Mouse (Mus musculus) gastrocnemius, postnatal 14 days (tissue): ENCODE measurements around the gene Golt1a. TPM values are rescaled to one million over a fixed set of nuclear protein-coding genes. Genes with fewer than 3 reads are reported as not detected.
"Not testable (repeated sequence)": the region's sequence is repeated elsewhere in the genome, so short reads cannot be mapped to it uniquely, and the experiment has no call there.

Experiments
- DNase-seq: peaks from one replicate; pipeline ENCODE4 v3.0.0; 2021; ENCODE audit warnings: mixed read lengths
- intact Hi-C: fragments of 180-260 bp; cut with DNase I; formaldehyde crosslinking; loops from one replicate; pipeline ENCODE4 v1.15.1; 2025; ENCODE audit warnings: low total_unique reads
- total RNA-seq, 2 experiments: library from RNA; stranded (reverse); gene quantifications; 2 replicates each; pipeline ENCODE4 v1.2.3; 2021

Gene Golt1a
- total RNA-seq, 2 experiments from 2014 or later: not detected

DNA sequence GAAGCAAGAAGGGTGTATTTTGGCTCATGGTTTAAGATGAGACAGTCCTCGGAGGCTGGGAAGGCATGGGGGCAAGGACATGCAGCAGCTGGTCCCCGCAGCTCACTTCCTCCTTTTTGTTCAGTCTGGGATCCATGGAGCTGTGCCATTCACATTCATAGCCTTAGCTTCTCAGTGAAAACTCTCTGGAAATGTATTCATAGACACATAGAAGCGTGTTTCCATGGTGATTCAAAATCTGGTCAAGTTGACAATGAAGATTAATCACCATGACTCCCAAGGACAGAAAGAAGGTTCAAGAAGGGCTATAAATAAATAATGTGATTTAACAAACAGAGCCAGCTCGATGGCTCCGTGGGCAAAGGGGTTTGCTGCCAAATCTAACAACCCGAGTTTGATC is 24.3 kb downstream of the Golt1a start:
- intact Hi-C loops: no loop called here
- DNase-seq: no peak

DNA sequence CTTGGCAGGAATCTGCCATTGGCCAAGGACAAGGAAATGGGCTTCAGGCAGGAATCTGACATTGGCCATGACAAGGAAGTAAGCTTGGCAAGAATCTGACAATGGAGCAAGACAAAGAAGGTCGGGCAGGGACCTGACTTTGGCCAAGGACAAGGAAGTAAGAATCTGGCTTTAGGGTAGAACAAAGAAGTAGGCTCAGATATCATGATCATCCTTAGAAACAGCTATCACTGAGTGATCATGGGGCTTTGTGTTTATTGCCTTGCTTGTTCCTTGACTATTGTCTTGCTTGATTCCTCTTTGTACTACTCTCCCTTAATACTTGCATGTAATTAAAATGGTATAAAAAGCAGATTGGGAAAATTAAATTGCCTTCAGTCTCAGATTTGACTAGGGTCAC is 30.8 kb downstream of the Golt1a start:
- DNase-seq, intact Hi-C loops: not testable (repeated sequence)

DNA sequence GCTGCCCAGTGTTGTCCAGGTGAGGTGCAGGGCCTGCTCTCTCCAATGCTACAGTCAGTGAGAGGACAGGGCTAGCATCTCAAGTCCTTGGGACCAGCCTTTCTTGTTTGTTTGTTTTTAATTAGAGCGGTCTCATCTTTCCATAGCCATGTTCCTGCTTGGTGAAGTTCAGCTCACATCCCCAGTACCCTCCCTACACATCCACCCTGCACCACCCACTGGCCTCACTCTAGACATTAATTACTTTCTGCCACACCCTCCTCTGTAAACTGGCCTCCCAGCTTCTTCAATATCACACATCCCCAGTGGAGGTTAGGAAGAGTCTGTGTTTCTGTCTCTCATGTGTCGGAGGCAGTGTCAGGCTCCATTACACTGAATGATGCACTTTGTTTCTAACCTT is 34.8 kb downstream of the Golt1a start:
- no peak for DNase-seq
- intact Hi-C loops: no loop called here

DNA sequence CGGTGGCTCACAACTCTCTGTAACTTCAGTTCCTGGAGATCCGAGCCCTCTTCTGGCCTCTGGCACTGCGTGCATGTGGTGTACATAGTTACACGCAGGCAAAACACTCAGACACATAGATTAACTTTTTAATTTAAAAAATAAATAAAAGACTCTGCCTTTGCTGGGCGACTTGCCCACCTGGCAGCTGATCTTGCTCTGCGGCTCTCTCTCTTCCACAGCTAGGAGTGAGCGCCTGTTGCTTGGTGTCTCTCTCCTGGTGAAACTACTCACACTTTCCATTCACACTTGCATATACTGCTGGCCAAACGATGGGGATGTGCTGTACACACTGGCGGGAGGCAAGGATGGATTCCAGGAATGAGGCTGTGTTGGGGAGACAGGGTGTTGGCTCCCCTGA is 36.9 kb downstream of the Golt1a start:
- DNase-seq: no peak
- intact Hi-C loops: no loop called here

DNA sequence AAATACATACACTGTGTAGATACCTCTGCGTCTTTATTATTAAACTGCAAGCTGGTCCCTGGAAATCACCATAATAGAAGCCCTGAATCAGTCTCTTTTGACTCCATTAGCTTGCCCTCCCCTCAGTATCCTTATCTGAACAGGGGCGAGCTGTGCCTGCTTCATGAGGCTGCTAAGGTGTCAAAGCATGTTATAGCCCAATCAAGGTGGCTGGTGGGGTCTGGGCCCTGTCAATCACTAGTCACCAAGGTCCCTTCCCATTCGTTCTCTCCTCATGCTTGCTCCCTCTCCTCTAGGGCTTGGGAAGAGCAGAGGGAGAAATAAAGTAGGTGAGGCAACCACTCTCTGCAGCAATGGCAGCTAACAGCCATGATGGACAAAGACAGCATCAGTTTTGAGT is 37.6 kb downstream of the Golt1a start:
- intact Hi-C loops: no loop called here
- no peak for DNase-seq

DNA sequence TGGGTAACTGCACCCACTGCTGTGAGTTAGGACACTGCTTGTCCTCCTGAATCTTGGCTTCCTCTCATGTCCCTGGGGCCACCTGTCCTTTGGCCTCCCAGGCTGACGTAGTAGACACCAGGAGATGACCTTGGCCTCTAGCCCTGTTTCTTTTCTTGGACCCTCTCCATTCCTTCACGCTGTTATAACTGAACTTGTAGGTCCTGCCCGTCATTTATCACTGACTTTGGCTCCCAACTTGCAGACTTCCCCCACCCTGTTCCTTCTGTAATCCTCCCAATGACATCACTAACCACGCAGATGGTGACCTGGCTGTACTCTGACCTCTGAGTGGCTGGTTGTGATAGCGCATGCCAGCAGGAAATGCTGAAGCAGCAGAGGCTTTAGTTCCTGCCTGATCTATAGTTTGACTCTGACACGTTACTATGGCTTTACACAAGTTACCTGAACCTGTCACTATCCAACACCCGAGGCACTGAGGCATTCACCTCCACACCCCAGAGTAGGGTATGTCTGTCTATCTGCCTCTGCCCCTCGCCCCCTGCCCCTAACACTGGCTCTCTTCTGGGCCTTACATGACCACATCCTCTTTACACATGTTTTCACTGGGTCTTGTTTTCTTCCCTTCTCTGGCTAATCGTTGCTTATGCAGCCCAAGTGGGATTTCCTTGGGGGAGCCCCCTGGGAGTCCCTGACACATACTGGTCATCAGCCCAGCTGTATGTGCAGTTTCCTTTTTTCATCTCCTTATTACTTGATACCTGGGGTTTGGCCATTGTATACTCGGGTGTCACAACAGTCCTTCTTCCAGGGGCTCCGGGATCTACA is 38.3 kb downstream of the Golt1a start:
- no peak for DNase-seq
- intact Hi-C loops: no loop called here

DNA sequence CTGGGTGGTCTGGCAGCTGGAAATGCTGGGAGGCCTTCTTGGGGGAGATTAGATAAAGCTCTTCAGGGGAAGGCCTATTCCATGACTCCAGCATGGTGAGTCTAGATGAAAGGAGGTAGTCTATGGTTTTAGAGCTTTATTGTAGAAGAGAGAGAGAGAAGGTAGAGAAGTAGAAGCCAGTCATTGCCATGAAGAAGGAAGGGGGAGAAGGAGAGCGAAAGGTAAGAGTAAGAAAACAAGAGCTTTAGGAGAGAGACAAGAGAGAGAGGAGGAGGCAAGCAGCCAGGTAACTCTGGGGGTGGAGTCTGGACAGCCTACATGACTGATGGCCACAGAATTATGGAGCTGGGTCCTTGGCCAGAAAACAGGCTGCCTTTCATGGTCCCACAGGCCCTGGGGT is 40.6 kb downstream of the Golt1a start, which contains the start of gene Ren1:
Gene Ren1, plus strand, starts transcription at position 301 of the 400 bp plus-strand sequence.
- intact Hi-C loops: loop anchor here (5.0 kb wide), 1 partner anchor 38 kb away; no protein-coding TSS in a partner anchor

DNA sequence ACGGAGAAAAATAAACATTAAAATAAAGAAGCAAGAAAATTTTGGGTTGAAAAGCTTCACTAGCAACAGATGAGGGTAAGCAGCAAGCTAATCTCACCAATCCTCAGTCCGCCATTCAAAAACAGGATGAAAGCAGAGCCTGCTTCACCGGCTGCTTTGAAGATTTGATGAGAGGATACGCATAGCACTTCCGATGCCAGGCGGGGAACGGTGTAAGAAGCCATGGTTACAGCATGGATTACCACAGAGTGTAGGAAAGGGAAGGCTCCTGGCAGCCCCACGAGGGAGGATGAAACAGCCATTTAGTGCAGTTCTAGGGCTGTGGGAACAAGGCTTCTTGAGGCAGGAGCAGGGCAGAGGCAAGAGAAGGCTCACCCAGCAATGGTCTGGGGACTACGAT is 42.2 kb downstream of the Golt1a start:
- no peak for DNase-seq
- intact Hi-C loops: loop anchor here (5.0 kb wide), 1 partner anchor 39 kb away; no protein-coding TSS in a partner anchor

More for the DNA sequence above, 40.6 kb downstream of the Golt1a start, which contains the start of gene Ren1:
- no peak for DNase-seq

DNA sequence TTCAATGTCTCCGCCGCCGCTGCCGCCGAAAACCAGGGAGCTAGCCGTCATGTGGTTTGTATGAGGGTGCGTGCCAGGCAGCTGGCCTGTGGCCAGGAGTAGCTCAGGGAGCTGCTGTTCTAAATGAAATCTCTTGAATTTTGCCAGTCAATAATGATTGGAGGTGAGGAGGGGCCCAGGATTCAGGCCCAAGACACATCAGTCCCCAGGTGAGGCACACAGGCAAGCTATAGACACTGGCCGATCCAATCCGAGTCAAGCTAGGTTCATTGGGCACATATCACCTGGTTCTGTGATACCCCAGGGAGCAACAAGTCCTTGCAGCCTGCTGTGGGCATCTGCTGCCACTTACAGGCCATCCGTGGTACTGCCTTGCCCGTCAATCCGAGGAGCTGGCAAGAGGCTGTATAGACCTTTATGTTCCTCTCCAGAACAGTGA is 43.8 kb downstream of the Golt1a start:
- intact Hi-C loops: loop anchor here (5.0 kb wide), 1 partner anchor 41 kb away; no protein-coding TSS in a partner anchor
- DNase-seq: peak; percentile 48

DNA sequence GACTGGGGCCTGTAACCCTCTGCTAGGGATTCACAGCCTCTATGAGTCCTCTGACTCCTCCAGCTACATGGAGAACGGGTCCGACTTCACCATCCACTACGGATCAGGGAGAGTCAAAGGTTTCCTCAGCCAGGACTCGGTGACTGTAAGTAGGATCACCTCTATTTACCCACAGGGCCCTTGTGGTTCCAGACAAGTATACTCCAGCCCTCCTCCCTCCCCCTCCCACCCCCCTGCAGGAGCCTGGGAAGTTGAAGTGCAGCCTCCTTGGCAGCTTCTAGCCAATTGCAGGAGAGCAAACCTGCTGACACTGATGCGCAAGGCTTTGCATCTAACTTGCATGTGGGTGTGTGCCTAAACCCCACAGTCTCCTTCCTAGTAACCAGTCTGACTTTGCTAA is 45.9 kb downstream of the Golt1a start:
- DNase-seq: no peak
- intact Hi-C loops: no loop called here

DNA sequence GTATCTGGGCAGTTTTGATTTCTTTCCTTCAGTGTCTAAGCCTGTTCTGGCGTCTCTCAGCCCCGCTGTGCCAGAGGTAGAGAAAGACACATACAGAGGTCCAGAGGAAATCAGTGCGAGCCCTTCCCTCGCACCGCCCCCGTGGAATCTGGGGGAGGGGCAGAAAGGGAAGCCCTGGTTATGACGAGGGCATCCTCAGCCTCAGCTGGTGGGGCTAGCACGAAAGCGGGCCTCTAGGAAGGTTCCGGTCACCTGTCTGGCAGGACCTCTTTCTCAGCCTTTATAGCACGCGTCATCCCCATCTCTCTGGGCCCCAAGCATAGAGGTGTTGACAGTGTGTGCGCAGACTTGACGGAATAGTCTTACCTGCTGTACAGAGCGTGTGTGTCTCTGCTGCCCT is 46.3 kb downstream of the Golt1a start:
- intact Hi-C loops: no loop called here

DNA sequence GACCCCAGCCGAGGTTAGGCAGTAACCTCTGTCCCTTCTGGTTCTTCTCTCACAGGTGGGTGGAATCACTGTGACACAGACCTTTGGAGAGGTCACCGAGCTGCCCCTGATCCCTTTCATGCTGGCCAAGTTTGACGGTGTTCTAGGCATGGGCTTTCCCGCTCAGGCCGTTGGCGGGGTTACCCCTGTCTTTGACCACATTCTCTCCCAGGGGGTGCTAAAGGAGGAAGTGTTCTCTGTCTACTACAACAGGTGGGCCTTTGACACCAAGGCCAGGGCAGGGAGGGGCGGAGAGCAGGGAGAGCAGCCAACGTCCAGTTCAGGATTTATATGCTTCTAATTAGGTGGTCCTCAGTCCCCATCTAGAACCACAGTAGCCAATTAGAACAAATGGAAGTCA is 46.7 kb downstream of the Golt1a start:
- intact Hi-C loops: no loop called here
- DNase-seq: no peak

More for the DNA sequence above, 46.3 kb downstream of the Golt1a start:
- no peak for DNase-seq

DNA sequence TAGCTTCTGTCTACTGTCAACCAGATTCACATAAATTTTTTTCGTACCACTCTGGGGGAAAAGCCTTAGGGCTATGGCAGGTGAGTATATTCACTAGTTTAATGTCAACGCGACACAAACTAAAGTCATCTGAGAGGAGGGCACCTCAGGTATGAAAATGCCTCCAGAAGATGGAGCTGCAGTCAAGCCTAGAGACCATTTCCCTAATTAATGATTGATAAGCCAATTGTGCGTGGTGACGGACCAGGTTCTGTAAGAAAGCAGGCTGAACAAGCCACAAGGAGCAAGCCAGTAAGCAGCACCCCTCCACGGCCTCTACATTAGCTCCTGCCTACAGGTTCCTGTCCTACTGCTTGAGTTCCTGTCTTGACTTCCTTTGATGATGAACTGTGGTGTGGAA is 51.4 kb downstream of the Golt1a start:
- no peak for DNase-seq
- intact Hi-C loops: no loop called here

DNA sequence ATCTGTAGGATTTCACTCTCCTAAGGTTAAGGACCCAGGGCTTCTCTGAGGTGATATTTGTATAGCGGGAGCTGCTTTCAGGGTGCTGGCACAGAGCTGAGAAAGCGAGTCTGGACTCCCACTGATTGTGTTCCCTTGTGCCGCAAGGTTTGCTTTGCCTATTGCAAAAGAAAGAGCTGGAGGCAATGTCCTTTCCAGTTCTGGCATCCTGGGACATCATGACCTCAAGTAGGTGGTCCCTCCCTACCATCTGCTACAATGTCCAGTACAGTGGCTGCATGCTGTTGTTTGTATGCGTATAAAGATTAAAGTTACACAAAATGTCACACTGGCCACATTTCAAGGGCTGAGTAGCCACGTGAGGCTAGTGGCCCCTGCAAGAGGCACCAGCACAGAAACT is 52.5 kb downstream of the Golt1a start:
- intact Hi-C loops: no loop called here
- no peak for DNase-seq

DNA sequence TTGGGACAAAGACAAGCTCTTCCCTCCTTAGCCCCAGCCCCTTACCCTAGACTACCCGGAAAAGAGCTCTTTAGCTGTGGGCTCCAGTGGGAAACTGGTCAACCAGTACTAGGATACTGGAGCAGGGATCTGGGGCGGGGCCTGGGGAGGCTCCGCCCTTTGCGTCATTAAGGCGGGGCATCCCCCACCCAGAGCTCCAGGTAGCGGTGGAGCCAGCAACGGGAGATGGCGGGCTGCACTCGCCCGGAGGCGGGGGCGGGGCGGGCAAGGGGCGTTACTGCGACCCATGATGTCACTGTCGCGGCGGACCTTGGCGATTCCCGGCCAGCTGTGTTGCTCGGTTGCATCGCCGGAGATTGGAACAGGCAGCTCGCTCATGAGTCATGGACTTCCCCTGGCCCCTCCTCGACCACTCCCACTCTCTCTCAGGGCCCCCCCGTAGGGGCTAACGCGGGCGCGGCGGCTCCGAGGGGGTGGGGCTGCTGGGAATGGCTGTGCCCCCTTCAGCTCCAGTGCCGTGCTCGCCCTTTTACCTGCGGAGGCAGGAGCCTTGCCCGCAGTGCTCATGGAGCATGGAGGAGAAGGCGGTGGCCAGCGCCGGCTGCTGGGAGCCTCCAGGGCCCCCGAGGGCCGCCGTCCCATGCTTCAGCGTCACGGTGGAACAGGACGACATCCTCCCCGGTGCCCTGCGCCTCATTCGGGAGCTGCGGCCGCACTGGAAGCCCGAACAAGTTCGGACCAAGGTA is 53.8 kb downstream of the Golt1a start, which contains the start of gene Etnk2:
Gene Etnk2, plus strand, starts transcription at position 297 of the 746 bp plus-strand sequence.
- DNase-seq: peak; percentile 70
- intact Hi-C loops: no loop called here

DNA sequence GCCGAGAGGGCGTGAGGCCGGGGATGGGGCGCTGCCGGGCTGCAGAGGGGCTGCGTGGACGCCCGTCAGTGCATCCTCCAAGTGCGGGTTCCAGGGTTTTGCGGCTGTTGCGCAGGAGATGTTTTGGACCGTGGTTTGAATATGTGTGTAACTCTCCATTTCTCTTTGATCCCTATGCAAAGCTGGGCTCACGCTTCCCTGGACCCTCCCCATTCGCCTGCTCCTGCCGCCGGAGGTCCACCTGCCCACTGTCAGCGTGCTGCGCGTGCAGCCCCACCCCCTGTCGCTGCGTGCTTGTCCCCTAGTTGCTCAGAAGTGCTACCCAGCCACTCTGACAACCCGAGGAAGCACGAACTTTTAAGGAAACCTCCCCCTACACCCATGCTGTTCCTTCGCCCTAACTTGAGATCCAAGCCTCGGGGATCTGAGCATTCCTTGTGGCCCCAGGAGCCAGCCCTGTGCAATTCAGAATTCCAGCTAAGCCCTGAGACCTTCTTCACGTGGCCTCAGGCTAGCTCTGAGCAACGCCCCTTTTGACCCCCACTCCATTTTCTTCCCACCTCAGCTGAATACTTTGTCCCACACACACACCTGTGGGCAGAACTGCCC is 54.5 kb downstream of the Golt1a start:
- DNase-seq: no peak
- intact Hi-C loops: no loop called here

DNA sequence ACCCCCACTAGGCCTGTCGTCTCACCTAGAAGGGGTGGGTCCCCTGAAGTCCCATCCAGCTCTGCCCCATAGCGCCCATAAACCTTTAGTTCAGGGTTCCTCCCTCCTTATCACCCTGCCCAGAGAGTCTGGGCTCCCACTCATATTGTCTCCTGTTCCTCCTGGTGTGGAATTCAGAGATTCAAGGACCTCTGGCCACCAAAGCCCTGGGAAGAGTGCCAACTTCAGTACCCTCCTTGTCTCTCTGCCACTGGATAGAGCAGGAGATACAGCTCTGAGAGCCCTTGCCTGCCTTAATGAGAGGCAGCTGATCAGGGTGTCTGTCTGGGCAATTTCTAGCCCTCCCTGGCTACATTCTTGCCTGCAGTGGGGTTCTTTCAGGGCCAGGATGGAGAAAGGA is 55.3 kb downstream of the Golt1a start:
- no peak for DNase-seq
- intact Hi-C loops: no loop called here

DNA sequence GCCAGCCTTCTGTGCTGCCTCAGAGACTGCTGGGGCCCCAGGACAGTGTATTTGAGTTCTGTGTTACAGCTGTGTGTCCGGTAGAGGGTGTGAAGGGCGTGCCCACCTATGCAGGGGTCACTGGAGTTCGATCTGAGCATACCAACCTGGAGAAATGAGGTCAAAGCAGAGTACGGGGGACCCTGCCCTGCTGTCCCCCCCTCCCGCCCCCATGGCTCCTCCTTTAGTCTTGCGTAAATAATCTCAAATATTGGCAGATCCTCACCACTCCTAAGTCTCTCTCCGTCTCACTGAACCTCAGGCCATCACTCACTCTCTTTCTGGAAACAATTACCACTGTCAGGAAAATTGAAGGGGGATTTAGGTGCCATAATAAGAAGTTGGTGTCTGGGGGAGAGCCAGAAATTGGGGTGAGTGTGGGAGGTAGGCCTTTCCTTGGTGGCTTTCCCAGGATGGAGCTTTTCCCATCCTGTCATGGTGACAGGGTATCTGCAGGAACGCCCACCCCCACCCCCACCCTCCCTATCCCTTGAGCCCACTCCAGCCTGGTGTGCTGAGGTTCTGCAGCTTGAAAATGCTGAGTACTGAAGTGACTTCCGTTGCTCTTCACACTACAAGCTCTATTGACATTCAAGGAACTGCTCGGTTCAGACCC is 57.5 kb downstream of the Golt1a start:
- no peak for DNase-seq
- intact Hi-C loops: no loop called here

DNA sequence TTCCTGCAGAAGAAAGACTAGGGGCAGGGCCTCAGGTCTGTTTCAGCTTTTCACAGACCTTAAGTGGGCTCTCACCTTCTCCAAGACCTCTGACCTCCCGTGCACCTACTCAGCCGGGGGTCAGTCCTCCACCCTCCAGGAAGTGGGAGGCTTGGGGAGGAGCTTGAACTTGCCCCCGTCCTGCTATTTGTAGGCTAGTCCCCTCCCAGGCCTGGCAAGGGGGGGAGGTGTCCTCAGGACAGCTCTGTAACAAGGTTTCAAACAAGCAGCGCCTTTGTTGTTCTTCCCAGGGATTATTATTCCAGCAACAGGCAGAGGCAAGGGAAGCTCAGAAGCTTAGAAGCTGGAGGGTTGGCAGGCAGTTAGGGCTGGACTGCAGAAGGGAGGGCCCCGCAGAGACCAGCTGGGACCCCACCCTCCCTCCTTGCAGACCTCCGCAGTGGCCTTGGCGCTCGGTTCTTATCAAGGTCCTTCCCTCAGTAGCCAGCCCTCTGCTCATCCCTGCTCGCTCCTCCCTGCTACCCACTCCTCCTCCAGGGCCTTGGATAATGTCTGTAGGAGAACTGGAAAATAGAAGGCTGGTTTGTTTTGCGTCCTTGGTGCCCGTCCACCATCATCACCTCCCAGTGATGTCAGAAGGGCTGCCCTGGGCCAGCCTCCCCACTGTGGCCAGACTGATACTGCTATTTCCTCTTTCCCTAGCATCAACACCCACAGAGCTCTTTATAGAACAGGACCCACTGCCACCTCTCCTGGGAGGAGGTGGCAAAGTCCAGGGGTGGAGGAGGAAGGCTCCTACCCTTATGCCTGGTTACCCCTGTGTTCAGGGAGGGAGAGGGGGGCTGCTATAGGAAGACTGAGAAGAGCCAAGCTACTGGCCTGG is 58.2 kb downstream of the Golt1a start:
- intact Hi-C loops: no loop called here
- peak; percentile 56 for DNase-seq
